Mouse (Mus musculus) bone marrow, adult 2 months (tissue): ENCODE results near the gene Selenof.

Source experiments
- CTCF ChIP-seq: fragments of 200-500 bp; IDR thresholded peaks from 2 replicates; pipeline ENCODE4 v1.5.1; 2011; ENCODE audit warnings: low read length, control low read depth; ENCODE audit not compliant: control insufficient read depth, insufficient read depth
- POLR2A ChIP-seq: fragments of 200-500 bp; IDR thresholded peaks from 2 replicates; pipeline ENCODE4 v1.6.1; 2011; ENCODE audit warnings: low read depth, mild to moderate bottlenecking, control low read depth, low read length, borderline replicate concordance; ENCODE audit not compliant: control insufficient read depth

GRCm38 (mm10) chr3:144583789-144584188, 13.7 kb downstream of the Selenof start:
- TF ChIP-seq CTCF (no peak), POLR2A (no peak)
